In genomic region chr11:116651339-116651738, GRCm38 (mm10) we compare ENCODE assay signal across 18 mouse cellular contexts. TPM values are rescaled to one million over a fixed set of nuclear protein-coding genes. Genes with fewer than 3 reads are reported as not detected.
DNase-seq lines count a peak whose midpoint lies in the region; ATAC-seq lines count a peak whose summit lies in the region.
"Had no signal": no experiment of that assay in that cellular context is flagged by ENCODE, and none has a peak within 500 bp of the region (broad histone marks: within the 10 kb centered on the region; RNA-seq: fewer than 3 reads in every experiment).

No protein-coding gene starts in this region.

- H3K4me2 ChIP-seq in limb, embryonic 15.5 days: 0 out of 2 replicates have a peak overlapping the region, but pooled peaks have one; percentile 94
- H3K4me2 ChIP-seq: heart, embryonic 11.5 days; liver, embryonic 13.5 days had no signal

- H3K9me3 ChIP-seq in limb, embryonic 15.5 days: no peaks in the 10 kb centered on the region
- H3K9me3 ChIP-seq: hindbrain, embryonic 10.5 days; liver, embryonic 13.5 days had no signal

- ATAC-seq in limb, embryonic 15.5 days (ENCODE audit: insufficient number of reproducible peaks, low FRiP score, low TSS enrichment, low read depth): no peak
- ATAC-seq: lung, postnatal 0 days had no signal

- H3K4me3 ChIP-seq in limb, embryonic 15.5 days: no peak overlapping the region
- H3K4me3 ChIP-seq: hindbrain, embryonic 10.5 days; liver, embryonic 13.5 days had no signal

- 51% methylated on average over 8 of the region's 8 CpGs for WGBS in limb, embryonic 15.5 days

- H3K36me3 ChIP-seq in limb, embryonic 15.5 days: no peaks in the 10 kb centered on the region
- H3K36me3 ChIP-seq: hindbrain, embryonic 10.5 days; liver, embryonic 13.5 days had no signal

- peaks cover 37% of the 10 kb centered on the region for H3K27me3 ChIP-seq in limb, embryonic 15.5 days

- intact Hi-C loops in heart, postnatal 36 days (cut with DNase I): no loop called here

- DNase-seq in heart, adult 11 months: peak; percentile 92
- no peak for DNase-seq in heart, postnatal 36 days
- DNase-seq in right cerebral cortex, adult 2 months (ENCODE audit: low spot score in 2 of 2): peak; percentile 52 to 69
- no peak for DNase-seq in right cerebral cortex, postnatal 14 days
- no peak for DNase-seq in adrenal gland, postnatal 36 days
- no peak for DNase-seq in ovary, postnatal 14 days (ENCODE audit: low spot score)
- DNase-seq: cerebellum, adult 9-10 months; gastrocnemius, postnatal 14 days; kidney, adult 18-20 months; kidney, postnatal 36 days; layer of hippocampus, postnatal 36 days; liver, embryonic 13.5 days had no signal

- H3K4me1 ChIP-seq in limb, embryonic 15.5 days: peaks cover 61% of the 10 kb centered on the region

- H3K27ac ChIP-seq in limb, embryonic 15.5 days: no peak overlapping the region
- H3K27ac ChIP-seq: hindbrain, embryonic 10.5 days; liver, embryonic 13.5 days; stomach, postnatal 0 days had no signal

- no peak overlapping the region for H3K9ac ChIP-seq in limb, embryonic 15.5 days
- H3K9ac ChIP-seq: liver, embryonic 13.5 days had no signal

RNA-seq across cellular contexts. Expression of gene Prcd, which starts 2.0 kb away (rescaled TPM):
- total RNA-seq in heart, postnatal 36 days (2021): 1 to 10 TPM in 1 of 2 experiments, under 1 TPM in 1; 0.97 to 1.8 TPM
- 1.9 and 2.6 TPM in 2 replicates for polyA plus RNA-seq in limb, embryonic 15.5 days (2015; fragmentation: Nextera tagmentation; extraction: Ambion mirVana)
- total RNA-seq in adrenal gland, postnatal 36 days (2021): 10 to 100 TPM in 1 of 2 experiments, 1 to 10 TPM in 1; 9.6 to 14.1 TPM

RNA-seq across cellular contexts. Expression of gene Cygb, which starts 2.8 kb away (rescaled TPM):
- 10 to 100 TPM; 39.8 to 50.8 TPM for total RNA-seq in heart, postnatal 36 days (2021)
- polyA plus RNA-seq in limb, embryonic 15.5 days (2015; fragmentation: Nextera tagmentation; extraction: Ambion mirVana): 20.1 and 22.2 TPM in 2 replicates
- total RNA-seq in adrenal gland, postnatal 36 days (2021): 10 to 100 TPM; 25.0 to 36.5 TPM
- total RNA-seq: megakaryocyte-erythroid progenitor cell, adult 5-6 weeks had no signal

RNA-seq across cellular contexts. Expression of gene Rhbdf2, which starts 24.5 kb away (rescaled TPM):
- total RNA-seq in heart, postnatal 36 days (2021): 10 to 100 TPM; 10.3 to 15.3 TPM
- 7.1 and 8.2 TPM in 2 replicates for polyA plus RNA-seq in limb, embryonic 15.5 days (2015; fragmentation: Nextera tagmentation; extraction: Ambion mirVana)
- 10 to 100 TPM; 12.5 to 17.5 TPM for total RNA-seq in adrenal gland, postnatal 36 days (2021)

Comparison
In these comparisons a context has a peak if more than half of its experiments do, and no peak if none do; other contexts are left out.
1. DNase-seq: peak in heart, adult 11 months (single experiment) and right cerebral cortex, adult 2 months (2 of 2); none in heart, postnatal 36 days (0 of 2), right cerebral cortex, postnatal 14 days (single experiment), adrenal gland, postnatal 36 days (0 of 2) and ovary, postnatal 14 days (single experiment).